Mouse (Mus musculus): ENCODE data around the gene Tanc2. TPM values are rescaled to one million over a fixed set of nuclear protein-coding genes. Genes with fewer than 3 reads are reported as not detected.
A peak's percentile ranks its signal among the peaks of the same experiment; 100 is the strongest.

Gene Tanc2
- polyA plus RNA-seq, 1 experiment from 2014 or later, result 4.4 TPM

GRCm38 (mm10) chr11:105760346-105760745 lies 170.6 kb downstream of the Tanc2 start:
- Histone ChIP-seq H3K36me3 (no peaks in the 10 kb centered on the region), H3K27ac (no peak overlapping the region), H3K4me2 (no peak overlapping the region), H3K4me3 (no peak overlapping the region), H3K27me3 (replicated peaks) (no peaks in the 10 kb centered on the region), H3K4me1 (no peaks in the 10 kb centered on the region), H3K9ac (no peak overlapping the region), H3K9me3 (replicated peaks) (no peaks in the 10 kb centered on the region)
- no peak for ATAC-seq
- 72% methylated on average over 4 of the region's 4 CpGs for WGBS (ENCODE audit: insufficient replicate concordance)

DNA sequence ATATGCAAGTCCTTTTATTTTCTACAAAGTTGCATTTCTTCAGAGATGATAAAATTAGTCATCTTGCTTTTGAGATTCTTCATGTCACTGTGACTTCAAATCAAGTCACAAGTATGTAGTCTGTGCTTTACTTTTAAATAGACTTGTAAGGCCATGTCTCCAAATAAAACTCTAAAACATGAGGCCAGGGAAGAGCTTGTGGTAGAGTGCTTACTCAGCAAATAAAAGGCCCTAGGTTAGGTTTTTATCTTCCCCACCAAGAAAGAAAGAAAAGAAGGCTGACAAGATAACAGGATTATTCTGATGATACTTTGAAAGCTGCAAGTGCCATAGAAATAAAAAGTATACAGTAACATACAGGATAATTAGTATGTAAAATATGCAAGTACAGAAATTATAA lies 188.0 kb downstream of the Tanc2 start:
- no peaks in the 10 kb centered on the region for H3K4me1 ChIP-seq
- no peaks in the 10 kb centered on the region for H3K36me3 ChIP-seq
- H3K27me3 ChIP-seq (replicated peaks), result no peaks in the 10 kb centered on the region
- H3K9me3 ChIP-seq (replicated peaks), result no peaks in the 10 kb centered on the region
- no peak overlapping the region for H3K9ac ChIP-seq
- ATAC-seq, result no peak
- no peak overlapping the region for H3K27ac ChIP-seq
- no peak overlapping the region for H3K4me3 ChIP-seq
- no peak overlapping the region for H3K4me2 ChIP-seq

- H3K27ac ChIP-seq, result no peak overlapping the region
- no peak overlapping the region for H3K9ac ChIP-seq
- H3K4me1 ChIP-seq, result no peaks in the 10 kb centered on the region
- no peak overlapping the region for H3K4me3 ChIP-seq
- no peaks in the 10 kb centered on the region for H3K27me3 ChIP-seq (replicated peaks)
- no peaks in the 10 kb centered on the region for H3K36me3 ChIP-seq
- ATAC-seq, result no peak
- no peaks in the 10 kb centered on the region for H3K9me3 ChIP-seq (replicated peaks)
- H3K4me2 ChIP-seq, result no peak overlapping the region
Measured at GRCm38 (mm10) chr11:105792501-105792900, 202.7 kb downstream of the Tanc2 start.

DNA sequence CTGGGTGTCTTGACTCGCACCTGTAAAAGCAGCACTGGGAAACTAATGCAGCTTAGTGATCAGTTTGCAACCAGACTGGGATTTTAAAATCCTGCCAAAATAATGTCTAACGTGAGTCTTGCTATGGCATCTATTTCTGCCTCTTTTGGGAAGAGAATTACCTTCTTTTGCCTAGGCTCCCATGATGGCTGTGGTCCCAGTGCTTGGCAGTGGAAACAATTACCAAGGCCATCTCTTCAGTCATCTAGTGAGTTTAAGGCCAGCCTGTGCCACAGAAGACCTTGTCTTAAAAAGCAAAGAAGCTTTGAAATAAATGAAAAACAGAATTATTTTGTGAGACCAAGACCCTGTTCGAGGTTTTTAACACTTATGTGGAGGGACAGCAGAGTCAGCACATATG lies 213.9 kb downstream of the Tanc2 start:
- no peak for ATAC-seq

GRCm38 (mm10) chr11:105804776-105805175 lies 215.0 kb downstream of the Tanc2 start:
- no peak overlapping the region for H3K4me2 ChIP-seq
- H3K4me1 ChIP-seq, result no peaks in the 10 kb centered on the region
- no peak overlapping the region for H3K27ac ChIP-seq
- H3K9me3 ChIP-seq (replicated peaks), result no peaks in the 10 kb centered on the region
- ATAC-seq, result no peak
- WGBS (ENCODE audit: insufficient replicate concordance), result 37% methylated on average over 3 of the region's 3 CpGs
- no peaks in the 10 kb centered on the region for H3K27me3 ChIP-seq (replicated peaks)
- no peak overlapping the region for H3K9ac ChIP-seq
- no peak overlapping the region for H3K4me3 ChIP-seq
- H3K36me3 ChIP-seq, result no peaks in the 10 kb centered on the region

More for the DNA sequence above, 213.9 kb downstream of the Tanc2 start:
- 75% methylated on average over 3 of the region's 3 CpGs for WGBS (ENCODE audit: insufficient replicate concordance)
- H3K27me3 ChIP-seq (replicated peaks), result no peaks in the 10 kb centered on the region
- no peak overlapping the region for H3K4me2 ChIP-seq
- no peak overlapping the region for H3K4me3 ChIP-seq
- no peaks in the 10 kb centered on the region for H3K4me1 ChIP-seq
- H3K9me3 ChIP-seq (replicated peaks), result no peaks in the 10 kb centered on the region
- no peak overlapping the region for H3K9ac ChIP-seq
- no peaks in the 10 kb centered on the region for H3K36me3 ChIP-seq
- no peak overlapping the region for H3K27ac ChIP-seq

- WGBS (ENCODE audit: insufficient replicate concordance), result 79% methylated on average over 5 of the region's 5 CpGs
- Histone ChIP-seq H3K36me3 (0 out of 2 replicates have a peak, but pooled peaks cover 4% of the 10 kb centered on the region), H3K4me2 (no peak overlapping the region), H3K4me3 (no peak overlapping the region), H3K4me1 (no peaks in the 10 kb centered on the region), H3K27me3 (replicated peaks) (no peaks in the 10 kb centered on the region), H3K9me3 (replicated peaks) (no peaks in the 10 kb centered on the region), H3K9ac (no peak overlapping the region), H3K27ac (no peak overlapping the region)
- ATAC-seq, result no peak
Measured at GRCm38 (mm10) chr11:105807103-105807502, 217.3 kb downstream of the Tanc2 start.

GRCm38 (mm10) chr11:105823246-105823645 lies 233.5 kb downstream of the Tanc2 start:
- no peaks in the 10 kb centered on the region for H3K36me3 ChIP-seq
- H3K9me3 ChIP-seq (replicated peaks), result no peaks in the 10 kb centered on the region
- no peak overlapping the region for H3K27ac ChIP-seq
- no peak for ATAC-seq
- H3K9ac ChIP-seq, result no peak overlapping the region
- H3K4me1 ChIP-seq, result no peaks in the 10 kb centered on the region
- 82% methylated on average over 1 of the region's 1 CpGs for WGBS (ENCODE audit: insufficient replicate concordance)
- no peak overlapping the region for H3K4me3 ChIP-seq
- no peak overlapping the region for H3K4me2 ChIP-seq
- H3K27me3 ChIP-seq (replicated peaks), result no peaks in the 10 kb centered on the region

DNA sequence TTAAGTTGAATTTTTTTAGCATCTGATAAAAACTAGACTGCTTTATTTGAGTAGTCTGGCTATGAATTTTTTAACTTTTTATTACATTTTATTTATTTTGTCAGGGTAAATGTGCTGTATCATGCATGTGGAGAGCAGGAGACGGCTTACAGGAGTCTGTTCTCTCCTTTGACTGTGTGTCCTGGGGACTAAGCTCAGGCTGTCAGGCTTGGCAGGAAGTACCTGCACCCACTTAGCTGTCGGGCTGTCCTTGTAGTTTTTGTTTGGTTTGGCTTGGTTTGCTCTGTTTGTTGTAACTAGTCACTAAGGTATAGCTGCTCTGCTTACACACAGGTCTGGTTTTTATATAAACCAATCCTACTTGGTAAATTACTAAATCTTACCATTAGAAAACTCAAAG lies 234.0 kb downstream of the Tanc2 start:
- Histone ChIP-seq H3K9me3 (replicated peaks) (no peaks in the 10 kb centered on the region), H3K9ac (no peak overlapping the region), H3K4me1 (no peaks in the 10 kb centered on the region), H3K27ac (no peak overlapping the region), H3K4me2 (no peak overlapping the region), H3K36me3 (no peaks in the 10 kb centered on the region), H3K27me3 (replicated peaks) (no peaks in the 10 kb centered on the region), H3K4me3 (no peak overlapping the region)
- ATAC-seq, result no peak
- 39% methylated on average over 2 of the region's 2 CpGs for WGBS (ENCODE audit: insufficient replicate concordance)

DNA sequence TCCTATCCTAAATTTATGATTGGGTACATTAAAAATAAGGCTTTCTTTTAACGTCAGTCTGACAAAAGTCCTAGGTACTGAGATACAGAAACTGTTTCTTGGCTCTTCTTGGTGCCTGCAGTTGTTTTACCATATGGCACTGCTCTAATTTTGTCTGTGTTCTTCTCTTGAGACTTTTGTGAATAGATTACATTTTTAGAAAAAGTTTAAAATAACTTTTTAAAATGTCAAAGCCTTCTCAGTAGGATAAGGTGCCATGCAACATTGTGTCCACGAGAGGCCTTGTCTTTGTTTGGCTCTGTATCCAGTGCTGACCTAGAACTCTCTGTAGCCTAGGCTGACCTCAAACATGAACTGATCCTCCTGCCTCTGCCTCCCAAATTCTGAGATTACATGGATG lies 238.4 kb downstream of the Tanc2 start:
- Histone ChIP-seq H3K27ac (no peak overlapping the region), H3K4me1 (no peaks in the 10 kb centered on the region), H3K9ac (no peak overlapping the region), H3K27me3 (replicated peaks) (no peaks in the 10 kb centered on the region), H3K36me3 (no peaks in the 10 kb centered on the region), H3K4me2 (no peak overlapping the region), H3K9me3 (replicated peaks) (no peaks in the 10 kb centered on the region), H3K4me3 (no peak overlapping the region)
- 68% methylated on average over 2 of the region's 2 CpGs for WGBS (ENCODE audit: insufficient replicate concordance)
- ATAC-seq, result no peak

- H3K27ac ChIP-seq, result peak overlapping the region; percentile 42
- peak; percentile 81 for ATAC-seq
- no peaks in the 10 kb centered on the region for H3K27me3 ChIP-seq (replicated peaks)
Measured at GRCm38 (mm10) chr11:105835209-105835608, 245.4 kb downstream of the Tanc2 start.

GRCm38 (mm10) chr11:105836344-105836891 lies 246.6 kb downstream of the Tanc2 start:
- Histone ChIP-seq H3K4me2 (peak overlapping the region; percentile 37), H3K27ac (peak overlapping the region; percentile 67), H3K4me3 (no peak overlapping the region), H3K9me3 (replicated peaks) (no peaks in the 10 kb centered on the region), H3K36me3 (no peaks in the 10 kb centered on the region), H3K4me1 (peaks cover 42% of the 10 kb centered on the region), H3K27me3 (replicated peaks) (no peaks in the 10 kb centered on the region), H3K9ac (no peak overlapping the region)
- peak; percentile 89 for ATAC-seq
- WGBS (ENCODE audit: insufficient replicate concordance), result 34% methylated on average over 6 of the region's 6 CpGs

More at GRCm38 (mm10) chr11:105835209-105835608, 245.4 kb downstream of the Tanc2 start:
- Histone ChIP-seq H3K36me3 (no peaks in the 10 kb centered on the region), H3K9me3 (replicated peaks) (no peaks in the 10 kb centered on the region), H3K4me1 (peaks cover 42% of the 10 kb centered on the region), H3K4me3 (no peak overlapping the region), H3K4me2 (peak overlapping the region; percentile 25; the same call in 1 of the 2 replicates), H3K9ac (no peak overlapping the region)
- WGBS (ENCODE audit: insufficient replicate concordance), result 63% methylated on average over 4 of the region's 4 CpGs

GRCm38 (mm10) chr11:105837962-105838361 lies 248.2 kb downstream of the Tanc2 start:
- Histone ChIP-seq H3K9ac (no peak overlapping the region), H3K4me3 (no peak overlapping the region), H3K27ac (no peak overlapping the region), H3K4me2 (no peak overlapping the region), H3K27me3 (replicated peaks) (no peaks in the 10 kb centered on the region), H3K4me1 (peaks cover 42% of the 10 kb centered on the region), H3K9me3 (replicated peaks) (no peaks in the 10 kb centered on the region), H3K36me3 (no peaks in the 10 kb centered on the region)
- ATAC-seq, result 0 out of 2 replicates have a peak, but pooled peaks have one; percentile 35

- Histone ChIP-seq H3K36me3 (no peaks in the 10 kb centered on the region), H3K9ac (no peak overlapping the region), H3K4me3 (no peak overlapping the region), H3K4me2 (no peak overlapping the region), H3K9me3 (replicated peaks) (no peaks in the 10 kb centered on the region), H3K27me3 (replicated peaks) (no peaks in the 10 kb centered on the region), H3K27ac (no peak overlapping the region), H3K4me1 (no peaks in the 10 kb centered on the region)
- WGBS (ENCODE audit: insufficient replicate concordance), result 65% methylated on average over 1 of the region's 1 CpGs
- ATAC-seq, result no peak
Measured at GRCm38 (mm10) chr11:105845901-105846300, 256.1 kb downstream of the Tanc2 start.

All from liver, embryonic 12.5 days (tissue).